Mouse (Mus musculus) bone marrow, adult 2 months (tissue): ENCODE results near the gene Meig1.

Source experiments
- CTCF ChIP-seq: fragments of 200-500 bp; IDR thresholded peaks from 2 replicates; pipeline ENCODE4 v1.5.1; 2011; ENCODE audit warnings: low read length, control low read depth; ENCODE audit not compliant: control insufficient read depth, insufficient read depth
- POLR2A ChIP-seq: fragments of 200-500 bp; IDR thresholded peaks from 2 replicates; pipeline ENCODE4 v1.6.1; 2011; ENCODE audit warnings: low read depth, mild to moderate bottlenecking, control low read depth, low read length, borderline replicate concordance; ENCODE audit not compliant: control insufficient read depth

GRCm38 (mm10) chr2:3444206-3444605 lies 21.8 kb upstream of the Meig1 start:
- TF ChIP-seq CTCF: no peak
- TF ChIP-seq POLR2A: no peak
